Mouse (Mus musculus): ENCODE results near the gene Vps13d. TPM values are rescaled to one million over a fixed set of nuclear protein-coding genes. Genes with fewer than 3 reads are reported as not detected.
"Not testable (repeated sequence)": the region's sequence is repeated elsewhere in the genome, so short reads cannot be mapped to it uniquely, and the experiment has no call there.

Vps13d gene
- polyA plus RNA-seq, 1 experiment from 2014 or later: 14.1 TPM

DNA sequence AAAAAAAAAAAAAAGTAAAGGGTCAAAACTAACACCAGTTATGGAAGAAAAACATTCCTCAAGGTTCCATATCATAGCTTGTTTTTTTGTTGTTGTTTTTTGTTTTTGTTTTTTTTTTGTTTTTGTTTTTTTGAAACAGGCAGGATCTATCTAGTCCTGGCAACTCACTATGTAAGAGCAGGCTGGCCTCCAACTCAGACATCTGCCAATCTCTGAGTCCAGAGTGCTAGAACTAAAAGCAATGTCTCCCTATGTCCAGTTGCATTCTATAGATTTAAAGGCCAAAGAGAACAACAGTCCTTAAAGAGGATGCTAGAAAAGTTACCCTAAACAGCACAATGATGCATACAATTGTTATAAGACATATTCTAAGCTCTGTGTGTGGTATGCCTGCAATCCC is 6.2 kb downstream of the Vps13d start:
- no peak overlapping the region for H3K9ac ChIP-seq (ENCODE audit: low read length)
- no peak overlapping the region for H3K4me2 ChIP-seq (ENCODE audit: low read length)
- no peaks in the 10 kb centered on the region for H3K27me3 ChIP-seq (replicated peaks; ENCODE audit: control insufficient read depth, insufficient read depth, low read length)
- DNase-seq (ENCODE audit: low spot score) (no peak), ATAC-seq (replicated peaks; ENCODE audit: low FRiP score, low TSS enrichment, low read depth) (no peak)
- no peak overlapping the region for H3K27ac ChIP-seq (ENCODE audit: low read depth)
- peaks cover 38% of the 10 kb centered on the region for H3K36me3 ChIP-seq (ENCODE audit: control insufficient read depth, insufficient read depth, low read length)
- H3K4me3 ChIP-seq (ENCODE audit: low read depth, low read length): no peak overlapping the region
- no peaks in the 10 kb centered on the region for H3K9me3 ChIP-seq (ENCODE audit: control insufficient read depth, low read length)
- H3K4me1 ChIP-seq (replicated peaks; ENCODE audit: control insufficient read depth, insufficient read depth, low read length): peaks cover 11% of the 10 kb centered on the region

DNA sequence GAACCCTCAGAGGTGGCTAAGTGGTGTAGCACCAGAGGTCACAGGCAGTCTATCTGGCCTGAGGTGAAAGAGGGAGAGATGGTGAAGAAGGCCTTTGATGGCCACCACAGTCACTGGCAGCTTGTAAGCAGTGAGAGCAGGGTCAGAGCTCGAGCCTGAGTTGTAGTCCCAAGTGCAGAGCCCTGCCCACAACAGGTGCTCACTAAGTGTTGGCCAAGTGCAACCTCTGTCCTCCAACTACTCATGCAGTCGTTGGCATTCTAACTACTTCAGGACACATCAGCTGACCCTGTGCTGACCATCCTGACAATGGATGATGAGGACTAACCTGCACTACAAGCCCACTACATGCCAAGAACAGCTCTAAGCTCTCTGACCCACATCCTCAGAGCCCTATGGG is 7.2 kb downstream of the Vps13d start:
- H3K36me3 ChIP-seq (ENCODE audit: control insufficient read depth, insufficient read depth, low read length): peaks cover 38% of the 10 kb centered on the region
- ATAC-seq (replicated peaks; ENCODE audit: low FRiP score, low TSS enrichment, low read depth) (no peak), DNase-seq (ENCODE audit: low spot score) (no peak)
- 77% methylated on average over 2 of the region's 2 CpGs for WGBS
- H3K4me1 ChIP-seq (replicated peaks; ENCODE audit: control insufficient read depth, insufficient read depth, low read length): 0 out of 2 replicates have a peak, but pooled peaks cover 1% of the 10 kb centered on the region
- H3K27ac ChIP-seq (ENCODE audit: low read depth): no peak overlapping the region
- H3K4me3 ChIP-seq (ENCODE audit: low read depth, low read length): no peak overlapping the region
- H3K27me3 ChIP-seq (replicated peaks; ENCODE audit: control insufficient read depth, insufficient read depth, low read length): no peaks in the 10 kb centered on the region
- no peak overlapping the region for H3K4me2 ChIP-seq (ENCODE audit: low read length)
- no peak overlapping the region for H3K9ac ChIP-seq (ENCODE audit: low read length)
- H3K9me3 ChIP-seq (ENCODE audit: control insufficient read depth, low read length): no peaks in the 10 kb centered on the region

DNA sequence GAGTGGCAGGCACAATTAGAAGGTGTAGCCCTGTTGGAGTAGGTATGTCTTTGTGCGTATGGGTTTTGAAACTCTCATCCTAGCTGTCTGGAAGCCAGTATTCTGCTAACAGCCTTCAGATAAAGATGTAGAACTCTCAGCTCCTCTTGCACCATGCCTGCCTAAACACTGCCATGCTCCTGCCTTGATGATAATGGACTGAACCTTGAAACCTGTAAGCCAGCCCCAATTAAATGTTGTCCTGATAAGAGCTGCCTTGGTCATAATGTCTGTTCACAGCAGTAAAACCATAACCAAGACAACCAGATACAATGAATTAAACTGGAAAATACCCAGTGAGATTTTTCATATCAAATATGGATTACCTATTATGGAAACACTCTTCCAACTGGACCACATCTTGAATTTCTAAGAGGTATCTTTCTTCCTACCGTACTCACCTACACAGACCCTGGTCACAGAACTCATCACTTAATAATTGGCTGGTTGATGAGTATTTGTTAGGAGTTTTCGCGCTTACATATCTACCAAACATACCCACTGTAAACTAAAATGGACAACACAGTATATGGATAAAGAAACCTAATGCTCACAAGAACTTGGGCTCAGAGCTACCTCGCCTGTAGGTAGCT is 15.8 kb downstream of the Vps13d start:
- H3K27ac ChIP-seq (ENCODE audit: low read depth): no peak overlapping the region
- DNase-seq (ENCODE audit: low spot score): no peak
- H3K9me3 ChIP-seq (ENCODE audit: control insufficient read depth, low read length): no peaks in the 10 kb centered on the region
- H3K27me3 ChIP-seq (replicated peaks; ENCODE audit: control insufficient read depth, insufficient read depth, low read length): no peaks in the 10 kb centered on the region
- peaks cover 49% of the 10 kb centered on the region for H3K36me3 ChIP-seq (ENCODE audit: control insufficient read depth, insufficient read depth, low read length)
- H3K4me3 ChIP-seq (ENCODE audit: low read depth, low read length): no peak overlapping the region
- no peak overlapping the region for H3K9ac ChIP-seq (ENCODE audit: low read length)
- ATAC-seq (replicated peaks; ENCODE audit: low FRiP score, low TSS enrichment, low read depth): peak; percentile 43; the same call in 1 of the 2 replicates
- no peaks in the 10 kb centered on the region for H3K4me1 ChIP-seq (replicated peaks; ENCODE audit: control insufficient read depth, insufficient read depth, low read length)
- H3K4me2 ChIP-seq (ENCODE audit: low read length): no peak overlapping the region
- WGBS: 95% methylated on average over 5 of the region's 5 CpGs

DNA sequence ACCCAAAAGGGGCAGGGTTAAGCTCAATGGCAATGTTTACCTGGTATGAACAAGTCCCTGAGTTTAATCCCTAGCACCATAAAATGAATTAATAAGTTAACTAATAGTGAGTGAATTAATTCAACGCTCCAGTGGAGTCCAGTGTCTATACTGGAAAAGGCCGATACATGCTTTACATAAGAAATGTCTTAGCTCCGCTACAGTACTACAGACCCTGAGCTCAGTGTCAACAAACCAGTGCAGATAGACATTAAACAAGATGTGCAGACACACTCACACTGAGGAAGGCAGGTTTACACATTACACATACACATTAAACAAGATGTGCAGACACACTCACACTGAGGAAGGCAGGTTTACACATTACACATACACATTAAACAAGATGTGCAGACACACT is 29.3 kb downstream of the Vps13d start:
- H3K27ac ChIP-seq (ENCODE audit: low read depth); H3K9me3 ChIP-seq (ENCODE audit: control insufficient read depth, low read length); DNase-seq (ENCODE audit: low spot score); H3K4me2 ChIP-seq (ENCODE audit: low read length); ATAC-seq (replicated peaks; ENCODE audit: low FRiP score, low TSS enrichment, low read depth); H3K4me1 ChIP-seq (replicated peaks; ENCODE audit: control insufficient read depth, insufficient read depth, low read length); H3K4me3 ChIP-seq (ENCODE audit: low read depth, low read length); H3K9ac ChIP-seq (ENCODE audit: low read length); H3K27me3 ChIP-seq (replicated peaks; ENCODE audit: control insufficient read depth, insufficient read depth, low read length): not testable (repeated sequence)
- WGBS: 68% methylated on average over 3 of the region's 3 CpGs
- peaks cover 91% of the 10 kb centered on the region for H3K36me3 ChIP-seq (ENCODE audit: control insufficient read depth, insufficient read depth, low read length)

DNA sequence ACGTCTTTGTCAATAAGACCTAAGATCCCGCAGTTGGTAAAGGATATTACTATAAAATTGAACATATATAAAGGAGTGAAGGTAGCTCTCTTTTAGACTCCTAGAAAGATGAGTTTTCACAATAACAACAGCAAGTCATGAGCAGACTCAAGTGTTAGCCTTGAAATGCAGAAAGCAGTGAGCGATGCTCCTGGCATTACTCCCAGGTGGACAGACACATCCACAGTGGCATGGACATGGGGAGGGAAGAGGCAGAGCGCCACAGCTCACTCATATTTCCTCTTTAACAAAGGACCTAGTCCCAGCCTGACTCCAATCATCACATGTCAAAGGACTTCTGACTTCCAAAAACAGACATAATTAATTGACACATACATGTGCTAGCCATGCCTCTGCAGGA is 30.7 kb downstream of the Vps13d start:
- no peak overlapping the region for H3K27ac ChIP-seq (ENCODE audit: low read depth)
- no peaks in the 10 kb centered on the region for H3K9me3 ChIP-seq (ENCODE audit: control insufficient read depth, low read length)
- ATAC-seq (replicated peaks; ENCODE audit: low FRiP score, low TSS enrichment, low read depth): no peak
- 95% methylated on average over 4 of the region's 4 CpGs for WGBS
- no peak for DNase-seq (ENCODE audit: low spot score)
- no peaks in the 10 kb centered on the region for H3K4me1 ChIP-seq (replicated peaks; ENCODE audit: control insufficient read depth, insufficient read depth, low read length)
- H3K27me3 ChIP-seq (replicated peaks; ENCODE audit: control insufficient read depth, insufficient read depth, low read length): no peaks in the 10 kb centered on the region
- H3K36me3 ChIP-seq (ENCODE audit: control insufficient read depth, insufficient read depth, low read length): peaks cover 91% of the 10 kb centered on the region
- H3K4me3 ChIP-seq (ENCODE audit: low read depth, low read length): no peak overlapping the region
- H3K9ac ChIP-seq (ENCODE audit: low read length): no peak overlapping the region
- H3K4me2 ChIP-seq (ENCODE audit: low read length): no peak overlapping the region

DNA sequence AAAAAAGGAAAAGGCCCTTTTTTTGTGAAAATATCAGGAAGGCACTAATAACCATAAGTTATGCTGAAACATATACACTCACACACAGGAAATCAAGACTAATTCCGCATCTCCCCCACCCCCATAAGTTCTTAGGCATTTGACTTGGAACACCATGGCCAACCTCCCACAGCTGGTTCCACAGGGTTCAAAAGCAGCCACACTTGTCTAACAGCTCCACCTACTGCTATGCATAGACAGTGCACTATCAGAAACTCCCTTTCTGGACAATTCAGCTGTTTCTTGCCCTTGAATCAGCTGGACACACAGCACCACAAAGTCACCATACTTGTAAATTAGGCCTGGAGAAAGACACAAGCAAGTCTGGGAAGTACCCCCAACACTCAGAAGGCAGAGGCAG is 33.6 kb downstream of the Vps13d start:
- Histone ChIP-seq H3K36me3 (ENCODE audit: control insufficient read depth, insufficient read depth, low read length) (peaks cover 91% of the 10 kb centered on the region), H3K27ac (ENCODE audit: low read depth) (no peak overlapping the region), H3K9me3 (ENCODE audit: control insufficient read depth, low read length) (no peaks in the 10 kb centered on the region), H3K4me1 (replicated peaks; ENCODE audit: control insufficient read depth, insufficient read depth, low read length) (no peaks in the 10 kb centered on the region), H3K9ac (ENCODE audit: low read length) (no peak overlapping the region), H3K27me3 (replicated peaks; ENCODE audit: control insufficient read depth, insufficient read depth, low read length) (no peaks in the 10 kb centered on the region), H3K4me2 (ENCODE audit: low read length) (no peak overlapping the region), H3K4me3 (ENCODE audit: low read depth, low read length) (no peak overlapping the region)
- DNase-seq (ENCODE audit: low spot score) (no peak), ATAC-seq (replicated peaks; ENCODE audit: low FRiP score, low TSS enrichment, low read depth) (no peak; the same call in 1 of the 2 replicates)
- WGBS: 58% methylated on average over 1 of the region's 1 CpGs

DNA sequence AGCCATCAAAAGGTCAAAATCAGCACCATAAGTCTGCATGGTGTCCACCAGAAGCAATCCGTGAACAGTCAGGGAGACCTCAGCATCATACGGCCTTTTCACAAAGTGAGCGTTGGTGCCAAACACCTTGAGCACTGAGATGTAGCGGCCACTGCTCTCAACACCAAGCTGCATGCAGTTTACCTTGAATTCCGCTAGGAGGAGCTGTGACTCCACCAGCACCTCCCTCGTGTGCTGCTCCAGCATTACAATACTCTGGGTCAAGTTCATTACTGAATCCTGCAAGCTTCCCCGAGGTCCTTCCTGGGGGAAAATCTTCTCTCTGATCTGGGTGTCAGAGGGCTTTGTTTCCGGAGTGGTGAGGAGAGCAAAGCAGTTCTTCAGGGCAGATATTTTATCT is 38.8 kb downstream of the Vps13d start:
- no peaks in the 10 kb centered on the region for H3K9me3 ChIP-seq (ENCODE audit: control insufficient read depth, low read length)
- 50% methylated on average over 8 of the region's 8 CpGs for WGBS
- ATAC-seq (replicated peaks; ENCODE audit: low FRiP score, low TSS enrichment, low read depth): peak; percentile 62

DNA sequence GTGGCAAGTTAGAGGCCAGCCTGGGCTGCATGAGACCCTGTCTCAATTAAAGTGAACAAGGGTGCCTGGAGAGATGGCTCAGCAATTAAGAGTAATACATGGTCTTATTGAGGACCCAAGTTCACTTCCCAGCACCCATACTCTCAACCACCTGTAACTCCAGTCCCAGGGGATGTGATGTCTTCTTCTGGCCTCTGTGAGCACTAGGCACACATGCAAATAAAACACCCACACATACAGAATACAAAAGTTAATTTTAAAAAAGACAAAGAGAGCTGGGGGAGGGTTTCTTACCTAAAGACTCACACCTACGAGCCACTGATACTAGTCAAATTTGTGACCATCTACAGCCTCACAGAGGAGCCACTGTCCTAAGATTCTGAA is 43.7 kb downstream of the Vps13d start:
- 100% methylated on average over 1 of the region's 1 CpGs for WGBS
- Histone ChIP-seq H3K36me3 (ENCODE audit: control insufficient read depth, insufficient read depth, low read length) (peaks cover 71% of the 10 kb centered on the region), H3K9ac (ENCODE audit: low read length) (no peak overlapping the region), H3K9me3 (ENCODE audit: control insufficient read depth, low read length) (no peaks in the 10 kb centered on the region), H3K4me3 (ENCODE audit: low read depth, low read length) (no peak overlapping the region), H3K4me1 (replicated peaks; ENCODE audit: control insufficient read depth, insufficient read depth, low read length) (no peaks in the 10 kb centered on the region), H3K27ac (ENCODE audit: low read depth) (no peak overlapping the region), H3K27me3 (replicated peaks; ENCODE audit: control insufficient read depth, insufficient read depth, low read length) (no peaks in the 10 kb centered on the region), H3K4me2 (ENCODE audit: low read length) (no peak overlapping the region)
- DNase-seq (ENCODE audit: low spot score) (no peak), ATAC-seq (replicated peaks; ENCODE audit: low FRiP score, low TSS enrichment, low read depth) (no peak)

More for the DNA sequence above, 38.8 kb downstream of the Vps13d start:
- Histone ChIP-seq H3K4me3 (ENCODE audit: low read depth, low read length) (no peak overlapping the region), H3K9ac (ENCODE audit: low read length) (no peak overlapping the region), H3K27ac (ENCODE audit: low read depth) (no peak overlapping the region), H3K36me3 (ENCODE audit: control insufficient read depth, insufficient read depth, low read length) (peaks cover 88% of the 10 kb centered on the region), H3K27me3 (replicated peaks; ENCODE audit: control insufficient read depth, insufficient read depth, low read length) (no peaks in the 10 kb centered on the region), H3K4me1 (replicated peaks; ENCODE audit: control insufficient read depth, insufficient read depth, low read length) (no peaks in the 10 kb centered on the region), H3K4me2 (ENCODE audit: low read length) (no peak overlapping the region)
- DNase-seq (ENCODE audit: low spot score): peak; percentile 61

DNA sequence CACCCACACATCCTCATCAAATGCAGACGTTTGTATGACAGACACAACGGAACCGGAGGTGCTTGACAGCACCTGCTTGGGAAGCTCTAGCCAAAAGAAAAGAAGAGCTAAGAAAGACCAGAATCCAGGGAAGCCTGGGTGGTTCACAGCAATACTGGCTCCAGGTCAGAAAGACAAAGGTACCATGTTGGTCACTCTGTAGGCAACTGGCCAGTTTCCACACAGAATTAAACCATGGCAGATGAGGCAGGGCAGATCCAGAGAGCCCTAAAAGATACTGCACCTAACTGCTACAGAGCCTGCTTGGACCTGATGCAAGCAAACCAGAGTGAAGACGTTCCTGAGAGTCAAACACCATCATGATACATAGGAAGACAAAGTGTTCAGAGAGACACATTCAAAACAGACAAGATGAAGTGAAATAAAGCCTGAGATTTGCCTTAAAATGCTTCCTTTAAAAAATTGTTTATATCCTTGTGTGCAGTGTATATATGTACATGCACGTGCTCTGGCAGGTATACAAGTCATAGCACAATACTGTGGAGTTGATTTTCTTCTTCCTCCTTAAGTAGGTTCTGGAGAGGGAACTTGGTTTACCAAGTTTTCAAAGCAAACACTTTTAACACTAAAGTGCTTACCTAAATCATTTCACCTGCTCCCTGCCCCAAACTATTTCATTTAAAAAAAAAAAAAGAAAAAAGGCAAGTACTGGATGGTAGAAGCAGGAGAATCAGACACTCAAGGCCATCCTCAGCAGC is 44.3 kb downstream of the Vps13d start:
- Histone ChIP-seq H3K9me3 (ENCODE audit: control insufficient read depth, low read length) (no peaks in the 10 kb centered on the region), H3K4me2 (ENCODE audit: low read length) (no peak overlapping the region), H3K4me1 (replicated peaks; ENCODE audit: control insufficient read depth, insufficient read depth, low read length) (no peaks in the 10 kb centered on the region), H3K4me3 (ENCODE audit: low read depth, low read length) (no peak overlapping the region), H3K9ac (ENCODE audit: low read length) (no peak overlapping the region), H3K36me3 (ENCODE audit: control insufficient read depth, insufficient read depth, low read length) (peaks cover 66% of the 10 kb centered on the region), H3K27ac (ENCODE audit: low read depth) (no peak overlapping the region), H3K27me3 (replicated peaks; ENCODE audit: control insufficient read depth, insufficient read depth, low read length) (no peaks in the 10 kb centered on the region)
- WGBS: 79% methylated on average over 5 of the region's 5 CpGs
- ATAC-seq (replicated peaks; ENCODE audit: low FRiP score, low TSS enrichment, low read depth) (no peak), DNase-seq (ENCODE audit: low spot score) (no peak)

Data from intestine, embryonic 14.5 days (tissue).